ENCODE assay signal across 10 mouse cellular contexts in the genomic region with DNA sequence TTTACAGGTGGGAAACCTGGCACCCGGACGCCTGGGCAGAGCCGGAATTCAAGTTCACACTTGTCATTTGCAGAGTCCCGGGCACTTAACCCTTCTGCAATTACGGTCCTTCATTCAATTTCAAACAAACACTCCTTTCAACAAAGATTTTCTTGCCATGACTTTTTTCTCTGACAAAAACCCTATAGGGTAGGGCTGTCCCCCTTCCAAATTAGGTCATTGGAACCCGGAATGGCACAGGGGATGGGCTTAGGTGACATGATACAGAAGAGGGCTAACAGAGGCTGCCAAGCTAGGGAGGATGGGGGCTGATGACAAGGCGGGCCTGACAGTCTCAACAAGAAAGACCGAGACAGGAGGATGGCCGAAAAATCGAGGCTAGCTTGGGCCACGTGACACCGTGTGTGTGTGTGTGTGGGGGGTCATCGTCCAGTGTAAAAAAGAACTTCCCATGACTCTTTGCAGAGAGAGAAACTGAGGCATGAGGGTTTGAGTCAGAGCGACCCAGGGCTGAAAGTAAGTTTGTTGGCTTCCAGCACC. TPM values are rescaled to one million over a fixed set of nuclear protein-coding genes. Genes with fewer than 3 reads are reported as not detected.
DNase-seq lines count a peak whose midpoint lies in the region; ATAC-seq and TF ChIP-seq lines count a peak whose summit lies in the region.
"Had no signal": no experiment of that assay in that cellular context is flagged by ENCODE, and none has a peak within 500 bp of the region (broad histone marks: within the 10 kb centered on the region; RNA-seq: fewer than 3 reads in every experiment).

No protein-coding gene starts in this region.

- no peak for DNase-seq in heart, embryonic 10.5 days (ENCODE audit: low spot score)
- DNase-seq in heart, postnatal 4 days = no peak
- no peak for DNase-seq in CH12.LX (ENCODE audit: extremely low read depth)
- DNase-seq in hindbrain, embryonic 11.5 days (ENCODE audit: low spot score) = peak; percentile 42
- peak; percentile 29 for DNase-seq in midbrain, embryonic 10.5 days (ENCODE audit: low spot score)
- DNase-seq in frontal cortex, postnatal 36 days (ENCODE audit: low spot score in 2 of 2) = no peak
- no peak for DNase-seq in left cerebral cortex, adult 9 months (ENCODE audit: low spot score in 2 of 2)

- H3K27me3 ChIP-seq in heart, embryonic 10.5 days (ENCODE audit: insufficient read depth, poor library complexity, severe bottlenecking) = peaks cover 100% of the 10 kb centered on the region
- H3K27me3 ChIP-seq in CH12.LX (replicated peaks) = peaks cover 97% of the 10 kb centered on the region
- peaks cover 98% of the 10 kb centered on the region for H3K27me3 ChIP-seq in hindbrain, embryonic 11.5 days (ENCODE audit: control insufficient read depth, insufficient read depth, low read length)
- peaks cover 100% of the 10 kb centered on the region for H3K27me3 ChIP-seq in midbrain, embryonic 10.5 days (ENCODE audit: low read depth, poor library complexity, severe bottlenecking)

- peaks cover 70% of the 10 kb centered on the region for H3K4me1 ChIP-seq in heart, embryonic 10.5 days
- peaks cover 10 to 25% of the 10 kb centered on the region in 2 experiments for H3K4me1 ChIP-seq in CH12.LX (ENCODE audit: control insufficient read depth in 1 of 2, insufficient read depth in 2 of 2)
- H3K4me1 ChIP-seq in hindbrain, embryonic 11.5 days (replicated peaks; ENCODE audit: control insufficient read depth, insufficient read depth, low read length) = peaks cover 19% of the 10 kb centered on the region
- peaks cover 80% of the 10 kb centered on the region for H3K4me1 ChIP-seq in midbrain, embryonic 10.5 days

- no peak for TF ChIP-seq RAD21 in CH12.LX (IDR thresholded peaks at IDR 0.05; ENCODE audit: low read depth, low read length)

- peak overlapping the region; percentile 26 for H3K4me2 ChIP-seq in CH12.LX (ENCODE audit: insufficient read depth, low read depth, poor library complexity, severe bottlenecking)
- peak overlapping the region; percentile 31 for H3K4me2 ChIP-seq in hindbrain, embryonic 11.5 days (replicated peaks; ENCODE audit: low read depth, low read length)

- no peak for ATAC-seq in hindbrain, embryonic 11.5 days (ENCODE audit: low FRiP score)
- ATAC-seq in monocyte, adult 5-6 weeks (replicated peaks; ENCODE audit: insufficient number of reproducible peaks, low FRiP score, low TSS enrichment, poor library complexity, severe bottlenecking) = no peak

- dilution Hi-C loops in CH12.LX (cut with MboI; ENCODE audit: extremely low pct_ligation_motif_present, extremely low pct_unique_long_range_greater_than_20kb, low sequenced_read_pairs) = no loop called here

- WGBS in heart, embryonic 10.5 days = 2% methylated on average over 14 of the region's 14 CpGs
- 3% methylated on average over 14 of the region's 14 CpGs for WGBS in hindbrain, embryonic 11.5 days
- WGBS in midbrain, embryonic 10.5 days = 2% methylated on average over 14 of the region's 14 CpGs

- peak overlapping the region; percentile 56 for H3K4me3 ChIP-seq in heart, embryonic 10.5 days
- no peak overlapping the region for H3K4me3 ChIP-seq in CH12.LX (replicated peaks in 1 of 3; ENCODE audit: low read depth in 2 of 3, low read length in 2 of 3, poor library complexity in 1 of 3)
- H3K4me3 ChIP-seq in hindbrain, embryonic 11.5 days (ENCODE audit: low read depth, low read length) = peak overlapping the region; percentile 16; the same call in 1 of the 2 replicates
- peak overlapping the region; percentile 55 for H3K4me3 ChIP-seq in midbrain, embryonic 10.5 days

- no peak overlapping the region; the same call in 1 of the 2 replicates for H3K9ac ChIP-seq in CH12.LX (ENCODE audit: insufficient read depth, low read depth)
- no peak overlapping the region for H3K9ac ChIP-seq in hindbrain, embryonic 11.5 days (ENCODE audit: low read depth, low read length)

- no peak overlapping the region; the same call in 1 of the 2 replicates for H3K27ac ChIP-seq in heart, embryonic 10.5 days
- H3K27ac ChIP-seq in CH12.LX (ENCODE audit: insufficient read depth, low read depth) = no peak overlapping the region
- no peak overlapping the region for H3K27ac ChIP-seq in hindbrain, embryonic 11.5 days (ENCODE audit: low read depth, low read length)
- no peak overlapping the region; the same call in 1 of the 2 replicates for H3K27ac ChIP-seq in midbrain, embryonic 10.5 days (replicated peaks)

- H3K9me3 ChIP-seq in heart, embryonic 10.5 days = no peaks in the 10 kb centered on the region
- no peaks in the 10 kb centered on the region for H3K9me3 ChIP-seq in CH12.LX (replicated peaks; ENCODE audit: low read length)
- H3K9me3 ChIP-seq in hindbrain, embryonic 11.5 days (ENCODE audit: control insufficient read depth, low read length) = no peaks in the 10 kb centered on the region
- H3K9me3 ChIP-seq in midbrain, embryonic 10.5 days (replicated peaks) = no peaks in the 10 kb centered on the region

- TF ChIP-seq EP300 in CH12.LX (IDR thresholded peaks at IDR 0.05; ENCODE audit: low read length) = no peak

- H3K79me2 ChIP-seq in CH12.LX (replicated peaks; ENCODE audit: control insufficient read depth, extremely low read depth, insufficient read depth, poor library complexity, severe bottlenecking) = no peaks in the 10 kb centered on the region

- TF ChIP-seq CTCF in CH12.LX (conservative IDR thresholded peaks at IDR 0.05 in 1 of 2, IDR thresholded peaks at IDR 0.05 in 1 of 2; ENCODE audit: low read depth in 2 of 2, low read length in 2 of 2) = no peak

- no peak for TF ChIP-seq POLR2A in CH12.LX (IDR thresholded peaks at IDR 0.05; ENCODE audit: low read depth, low read length)

- in situ Hi-C loops in CH12.LX (cut with MboI; ENCODE audit: low pct_ligation_motif_present, low pct_unique_long_range_greater_than_20kb, low sequenced_read_pairs) = no loop called here

- H3K36me3 ChIP-seq in heart, embryonic 10.5 days = no peaks in the 10 kb centered on the region
- H3K36me3 ChIP-seq in CH12.LX (replicated peaks in 1 of 2; ENCODE audit: control insufficient read depth in 1 of 2, insufficient read depth in 1 of 2, low read length in 1 of 2) = no peaks in the 10 kb centered on the region
- no peaks in the 10 kb centered on the region for H3K36me3 ChIP-seq in hindbrain, embryonic 11.5 days (ENCODE audit: control insufficient read depth, insufficient read depth, low read length)
- no peaks in the 10 kb centered on the region for H3K36me3 ChIP-seq in midbrain, embryonic 10.5 days

TF ChIP-seq in CH12.LX, 34 proteins besides CTCF, POLR2A, EP300 and RAD21 (continues in another document):
- TF ChIP-seq TCF12 (IDR thresholded peaks at IDR 0.05; ENCODE audit: low read depth, low read length) (no peak), TBP (conservative IDR thresholded peaks at IDR 0.05; ENCODE audit: low read depth, low read length) (no peak), BHLHE40 (IDR thresholded peaks at IDR 0.05; ENCODE audit: low read depth, low read length) (no peak), USF2 (conservative IDR thresholded peaks at IDR 0.05; ENCODE audit: low read depth, low read length) (0 out of 2 replicates have a peak, but pooled peaks have one; percentile 10), MXI1 (IDR thresholded peaks at IDR 0.05; ENCODE audit: low read depth, low read length) (no peak)

RNA-seq across cellular contexts. Expression of gene Tmem59l, which starts 1.8 kb away (rescaled TPM):
- polyA plus RNA-seq in heart, embryonic 10.5 days (2016; fragmentation: Nextera tagmentation; extraction: Ambion mirVana) = 1.2 and 3.6 TPM in 2 replicates
- total RNA-seq in heart, postnatal 4 days (2021) = not detected
- total RNA-seq in CH12.LX (2012; rRNA removed) (not detected in 2 replicates), CH12.LX (2014; rRNA removed) (not detected in 2 replicates)
- polyA plus RNA-seq in CH12.LX (2012; ENCODE audit: insufficient read length, low read depth) = not detected in 2 replicates
- polyA plus RNA-seq in hindbrain, embryonic 11.5 days (2014; fragmentation: Nextera tagmentation; extraction: Ambion mirVana) = 15.6 and 19.6 TPM in 2 replicates
- 7.9 and 8.3 TPM in 2 replicates for polyA plus RNA-seq in midbrain, embryonic 10.5 days (2016; fragmentation: Nextera tagmentation; extraction: Ambion mirVana)
- total RNA-seq in monocyte, adult 5-6 weeks (2017) = not detected in 3 replicates
- total RNA-seq: gastrocnemius, postnatal 4 days; megakaryocyte-erythroid progenitor cell, adult 5-6 weeks had no signal

RNA-seq across cellular contexts. Expression of gene Crlf1, which starts 4.0 kb away (rescaled TPM):
- polyA plus RNA-seq in heart, embryonic 10.5 days (2016; fragmentation: Nextera tagmentation; extraction: Ambion mirVana) = 1.8 and 3.2 TPM in 2 replicates
- under 1 TPM in 1 of 2 experiments, not detected in 1; 0.55 TPM for total RNA-seq in heart, postnatal 4 days (2021)
- total RNA-seq in CH12.LX (2012; rRNA removed) = 1.1 and 1.2 TPM in 2 replicates
- 0.42 TPM in 2 replicates for total RNA-seq in CH12.LX (2014; rRNA removed)
- polyA plus RNA-seq in CH12.LX (2012; ENCODE audit: insufficient read length, low read depth) = 0.44 and 0.78 TPM in 2 replicates
- polyA plus RNA-seq in hindbrain, embryonic 11.5 days (2014; fragmentation: Nextera tagmentation; extraction: Ambion mirVana) = 2.4 and 6.6 TPM in 2 replicates
- 0.42 and 2.3 TPM in 2 replicates for polyA plus RNA-seq in midbrain, embryonic 10.5 days (2016; fragmentation: Nextera tagmentation; extraction: Ambion mirVana)
- total RNA-seq in monocyte, adult 5-6 weeks (2017) = not detected in 3 replicates

RNA-seq across cellular contexts. Expression of gene Klhl26, which starts 12.2 kb away (rescaled TPM):
- 15.6 and 15.7 TPM in 2 replicates for polyA plus RNA-seq in heart, embryonic 10.5 days (2016; fragmentation: Nextera tagmentation; extraction: Ambion mirVana)
- total RNA-seq in heart, postnatal 4 days (2021) = 1 to 10 TPM; 8.2 to 9.2 TPM
- total RNA-seq in CH12.LX (2012; rRNA removed) (10.2 and 15.6 TPM in 2 replicates), CH12.LX (2014; rRNA removed) (3.7 and 4.7 TPM in 2 replicates)
- 4.9 and 6.0 TPM in 2 replicates for polyA plus RNA-seq in CH12.LX (2012; ENCODE audit: insufficient read length, low read depth)
- 11.1 and 12.8 TPM in 2 replicates for polyA plus RNA-seq in hindbrain, embryonic 11.5 days (2014; fragmentation: Nextera tagmentation; extraction: Ambion mirVana)
- 16.9 and 20.7 TPM in 2 replicates for polyA plus RNA-seq in midbrain, embryonic 10.5 days (2016; fragmentation: Nextera tagmentation; extraction: Ambion mirVana)
- total RNA-seq in monocyte, adult 5-6 weeks (2017) = 3.3 to 8.3 TPM (median 3.4 TPM) in 3 replicates

RNA-seq across cellular contexts. Expression of gene Rex1bd, which starts 17.6 kb away (rescaled TPM):
- polyA plus RNA-seq in heart, embryonic 10.5 days (2016; fragmentation: Nextera tagmentation; extraction: Ambion mirVana) = 127 and 128 TPM in 2 replicates
- 100 to 1,000 TPM in 1 of 2 experiments, 10 to 100 TPM in 1; 96.9 to 109 TPM for total RNA-seq in heart, postnatal 4 days (2021)
- total RNA-seq in CH12.LX (2012; rRNA removed) = 87.3 and 90.0 TPM in 2 replicates
- total RNA-seq in CH12.LX (2014; rRNA removed) = 43.3 and 47.8 TPM in 2 replicates
- 38.4 and 59.9 TPM in 2 replicates for polyA plus RNA-seq in CH12.LX (2012; ENCODE audit: insufficient read length, low read depth)
- 129 and 136 TPM in 2 replicates for polyA plus RNA-seq in hindbrain, embryonic 11.5 days (2014; fragmentation: Nextera tagmentation; extraction: Ambion mirVana)
- 138 and 140 TPM in 2 replicates for polyA plus RNA-seq in midbrain, embryonic 10.5 days (2016; fragmentation: Nextera tagmentation; extraction: Ambion mirVana)
- total RNA-seq in monocyte, adult 5-6 weeks (2017) = 16.6 to 32.7 TPM (median 26.1 TPM) in 3 replicates

RNA-seq across cellular contexts. Expression of gene Uba52, which starts 21.6 kb away (rescaled TPM):
- 751 and 801 TPM in 2 replicates for polyA plus RNA-seq in heart, embryonic 10.5 days (2016; fragmentation: Nextera tagmentation; extraction: Ambion mirVana)
- 1,000 to 10,000 TPM; 1,698 to 1,707 TPM for total RNA-seq in heart, postnatal 4 days (2021)
- total RNA-seq in CH12.LX (2012; rRNA removed) (3,341 and 3,407 TPM in 2 replicates), CH12.LX (2014; rRNA removed) (1,091 and 1,181 TPM in 2 replicates)
- 1,199 and 1,372 TPM in 2 replicates for polyA plus RNA-seq in CH12.LX (2012; ENCODE audit: insufficient read length, low read depth)
- polyA plus RNA-seq in hindbrain, embryonic 11.5 days (2014; fragmentation: Nextera tagmentation; extraction: Ambion mirVana) = 814 and 839 TPM in 2 replicates
- 836 and 881 TPM in 2 replicates for polyA plus RNA-seq in midbrain, embryonic 10.5 days (2016; fragmentation: Nextera tagmentation; extraction: Ambion mirVana)
- total RNA-seq in monocyte, adult 5-6 weeks (2017) = 1,178 to 1,886 TPM (median 1,315 TPM) in 3 replicates

Comparison
In these comparisons a context has a peak if more than half of its experiments do, and no peak if none do; other contexts are left out.
1. DNase-seq: peak in hindbrain, embryonic 11.5 days (single experiment) and midbrain, embryonic 10.5 days (single experiment); none in heart, embryonic 10.5 days (single experiment), heart, postnatal 4 days (single experiment), CH12.LX (single experiment), frontal cortex, postnatal 36 days (0 of 2) and left cerebral cortex, adult 9 months (0 of 2).
2. H3K4me3 ChIP-seq: peak in heart, embryonic 10.5 days (single experiment), hindbrain, embryonic 11.5 days (single experiment) and midbrain, embryonic 10.5 days (single experiment); none in CH12.LX (0 of 3).